Mouse (Mus musculus) embryo, embryonic 10.5 days (tissue): ENCODE results near the gene Lonrf3.

Experiments
- DNase-seq: peaks from one replicate; pipeline ENCODE4 v3.0.0-alpha.2; 2015; ENCODE audit warnings: low spot score

Gene Lonrf3

DNA sequence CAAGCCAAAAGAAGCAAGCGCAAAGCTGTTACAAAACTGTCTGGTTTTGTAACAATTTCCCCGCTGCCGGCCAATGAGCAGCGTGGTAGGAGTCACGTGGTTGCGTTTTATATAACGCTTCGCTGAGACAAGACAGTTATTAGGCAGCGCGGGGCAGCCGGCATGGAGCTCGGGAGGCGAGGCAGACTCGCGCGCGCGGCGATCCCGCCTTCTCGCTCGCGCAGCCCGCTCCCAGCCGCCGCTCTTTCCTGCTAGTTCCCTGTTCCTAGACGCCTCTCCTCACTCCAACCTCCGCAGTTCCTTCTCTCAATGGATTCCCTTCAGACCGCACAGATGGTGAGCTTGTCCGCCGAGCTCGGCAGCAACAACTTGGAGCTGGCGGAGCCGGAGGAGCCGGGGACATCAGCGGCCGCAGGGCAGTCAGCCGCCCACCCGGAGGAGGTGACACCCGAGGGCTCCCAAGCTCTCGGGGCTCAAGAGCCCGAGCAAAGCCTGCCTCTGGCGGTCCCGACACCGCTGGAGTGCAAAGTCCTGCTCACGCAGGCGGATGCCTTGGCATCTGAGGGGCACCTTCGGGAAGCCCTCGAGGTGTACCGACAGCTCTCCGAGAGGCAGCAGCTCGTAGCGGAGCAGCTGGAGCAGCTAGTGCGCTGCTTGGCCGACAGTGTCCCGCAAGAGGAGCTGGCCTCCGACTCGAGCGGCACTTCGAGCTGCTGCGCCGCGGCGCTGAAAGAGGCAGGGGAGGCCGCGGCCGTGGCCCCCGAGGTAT lies at the start of gene Lonrf3:
TSS of gene Lonrf3 (plus strand) at position 83 of the 769 bp plus-strand sequence.
- peak; percentile 77 for DNase-seq

DNA sequence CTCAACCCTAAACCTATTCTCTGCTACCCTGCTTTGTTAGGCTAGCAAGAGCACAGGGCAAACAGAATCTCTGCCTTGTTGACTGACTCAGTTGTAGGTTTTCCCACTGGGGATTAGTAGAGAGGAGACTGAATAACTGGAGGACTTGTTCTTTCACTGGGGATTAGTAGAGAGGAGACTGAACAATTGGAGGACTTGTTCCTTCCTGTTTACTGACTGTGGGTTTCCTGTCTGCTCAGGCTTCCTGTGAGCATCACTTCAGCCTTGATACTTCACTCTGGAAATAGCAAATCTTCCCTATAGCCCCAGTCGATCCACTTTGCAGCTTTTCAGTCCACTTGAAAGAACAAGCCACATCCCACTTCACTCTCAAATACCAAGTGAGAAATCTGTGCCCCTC lies 49.4 kb upstream of the Lonrf3 start:
- DNase-seq = no peak

DNA sequence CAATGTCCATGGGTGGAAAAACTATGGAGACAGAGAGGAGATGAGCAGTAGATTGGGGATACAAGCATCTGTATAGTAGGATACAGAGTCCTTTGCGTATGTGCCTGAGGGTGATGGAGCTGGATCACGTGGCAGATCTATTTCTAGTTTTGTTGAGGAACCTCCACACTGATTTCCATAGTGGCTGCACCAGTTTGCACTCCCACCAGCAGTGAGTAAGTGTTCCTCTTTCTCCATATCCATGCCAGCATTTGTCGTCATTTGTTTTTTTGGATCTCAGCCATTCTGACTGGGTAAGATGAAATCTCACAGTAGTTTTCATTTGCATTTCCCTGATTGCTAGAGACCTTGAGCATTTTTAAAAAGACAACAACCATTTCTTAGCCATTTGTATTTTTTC lies 16.7 kb upstream of the Lonrf3 start:
- no peak for DNase-seq

DNA sequence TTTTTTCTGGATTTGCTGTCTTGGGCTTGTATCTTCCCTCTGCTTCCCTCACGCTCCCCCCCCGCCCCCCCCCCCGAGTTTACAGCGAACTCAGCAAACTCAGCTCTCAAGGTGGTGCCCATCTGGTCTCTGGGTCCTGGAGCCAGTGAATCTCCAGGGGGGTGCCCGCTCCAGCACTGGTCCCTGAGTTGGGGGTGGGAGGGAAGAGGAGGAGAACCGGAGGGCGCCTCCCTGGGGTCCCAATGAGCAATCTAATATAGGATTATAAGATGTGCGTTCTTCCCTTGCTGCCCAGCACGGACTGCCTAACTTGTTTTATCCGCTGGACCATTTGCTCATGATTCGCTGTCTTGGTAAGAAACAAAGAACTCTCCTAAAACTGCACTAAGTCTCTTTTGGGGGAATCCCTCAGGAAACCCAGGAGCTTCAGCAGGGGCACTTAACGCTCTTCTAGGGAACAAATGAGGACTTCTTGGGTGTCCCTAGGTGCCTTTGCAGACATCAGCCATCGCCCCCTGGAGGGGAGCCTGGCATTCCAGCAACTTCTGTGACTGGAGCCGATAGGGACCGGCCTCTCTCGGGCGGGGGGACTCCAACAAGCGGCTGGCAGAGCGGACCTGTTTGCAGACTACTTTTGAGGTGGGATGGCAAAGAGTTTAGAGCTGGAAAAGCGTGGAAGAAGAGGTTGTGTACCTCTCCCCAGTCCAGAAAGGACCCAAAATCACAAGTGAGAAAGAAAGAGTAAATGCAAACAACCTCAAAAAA lies 480 bp upstream of the Lonrf3 start:
- DNase-seq = peak; percentile 31

DNA sequence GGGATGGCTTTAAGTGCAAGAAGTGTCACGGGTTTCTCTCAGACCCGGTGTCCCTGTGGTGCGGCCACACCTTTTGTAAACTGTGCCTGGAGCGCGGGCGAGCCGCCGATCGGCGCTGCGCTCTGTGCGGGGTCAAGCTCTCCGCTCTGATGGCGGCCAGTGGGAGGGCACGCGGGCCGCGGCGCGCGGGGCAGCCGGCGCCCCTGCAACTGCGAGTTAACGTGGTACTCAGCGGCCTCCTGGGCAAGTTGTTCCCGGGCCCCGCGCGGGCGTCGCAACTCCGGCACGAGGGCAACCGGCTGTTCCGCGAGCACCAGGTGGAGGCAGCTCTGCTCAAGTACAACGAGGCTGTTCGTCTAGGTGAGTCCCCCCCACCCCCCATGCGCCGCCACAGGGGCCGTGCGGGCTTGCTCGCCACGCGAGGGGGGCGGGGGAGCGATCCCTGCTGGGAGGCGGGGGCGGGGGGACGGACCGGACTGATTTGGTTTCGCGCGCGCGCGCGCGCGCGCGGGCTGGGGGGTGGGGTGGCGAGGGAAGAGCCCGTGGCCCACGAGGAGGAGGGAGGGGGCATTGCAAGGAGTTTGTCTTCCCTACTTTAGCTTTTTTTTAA lies 992 bp downstream of the Lonrf3 start:
- peak; percentile 4 for DNase-seq

DNA sequence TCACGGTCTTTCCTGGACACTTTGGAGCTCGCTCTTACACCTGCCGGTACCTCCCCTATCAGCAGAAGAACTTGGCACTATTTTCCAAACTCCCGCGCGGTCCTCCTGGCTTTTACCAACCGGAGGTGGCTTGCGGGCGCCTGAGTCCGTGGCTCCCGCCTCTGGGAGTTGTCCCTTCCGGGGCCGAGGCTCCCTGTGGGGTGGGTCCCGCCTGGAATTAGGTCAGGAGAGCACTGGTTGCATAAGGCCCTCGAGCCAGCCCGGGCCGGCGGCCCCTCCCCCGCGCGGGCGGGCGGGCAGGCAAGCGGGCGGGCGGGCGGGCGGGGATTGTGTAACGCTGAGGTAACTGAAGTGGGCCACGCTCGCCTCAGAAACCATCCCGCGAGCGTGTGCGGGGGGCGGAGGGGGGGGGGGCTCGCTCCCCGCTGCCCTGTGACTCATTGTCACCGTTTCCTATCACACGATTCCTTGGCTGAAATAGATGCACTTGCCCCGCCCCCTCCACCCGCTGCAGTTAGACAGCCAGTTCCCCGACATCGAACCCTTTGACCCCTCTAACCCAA lies 1.8 kb downstream of the Lonrf3 start:
- peak; percentile 8 for DNase-seq

DNA sequence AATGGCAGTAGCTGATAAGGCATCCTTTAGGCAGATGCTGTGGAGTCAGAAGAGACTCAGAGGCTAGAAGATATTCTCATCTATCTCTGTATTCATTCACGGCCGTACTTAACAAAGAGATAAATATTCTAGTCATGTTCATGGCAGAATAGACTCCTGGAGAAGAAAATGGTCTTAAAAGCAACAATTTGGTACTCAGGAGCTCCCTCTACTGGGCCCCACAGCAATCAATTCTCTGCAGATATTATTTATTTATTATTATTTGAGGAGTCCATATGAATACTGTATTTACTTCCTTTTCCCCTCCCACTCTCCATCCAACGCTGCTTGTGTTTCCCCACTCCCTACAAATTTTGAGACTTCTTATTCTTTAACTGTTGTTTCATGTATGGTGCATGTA lies 24.3 kb downstream of the Lonrf3 start:
- peak; percentile 30 for DNase-seq

DNA sequence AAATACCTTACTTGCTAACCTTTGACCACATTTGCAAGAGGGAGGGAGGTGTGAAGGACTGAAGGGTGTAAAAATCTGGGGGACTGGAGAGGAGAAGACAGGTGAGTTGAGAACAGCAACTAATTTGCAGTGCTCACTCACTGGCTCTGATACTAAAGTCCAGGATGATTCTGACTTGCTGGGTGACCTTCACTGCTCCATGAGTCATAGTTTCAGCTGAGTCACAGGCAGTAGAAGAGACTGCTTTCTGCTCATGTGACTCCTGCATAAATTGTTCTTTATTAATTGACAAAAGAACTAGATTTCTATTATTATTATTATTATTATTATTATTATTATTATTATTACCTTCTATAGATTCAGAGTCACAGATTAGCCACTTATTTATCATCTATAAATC lies 57.2 kb downstream of the Lonrf3 start:
- DNase-seq = no peak

DNA sequence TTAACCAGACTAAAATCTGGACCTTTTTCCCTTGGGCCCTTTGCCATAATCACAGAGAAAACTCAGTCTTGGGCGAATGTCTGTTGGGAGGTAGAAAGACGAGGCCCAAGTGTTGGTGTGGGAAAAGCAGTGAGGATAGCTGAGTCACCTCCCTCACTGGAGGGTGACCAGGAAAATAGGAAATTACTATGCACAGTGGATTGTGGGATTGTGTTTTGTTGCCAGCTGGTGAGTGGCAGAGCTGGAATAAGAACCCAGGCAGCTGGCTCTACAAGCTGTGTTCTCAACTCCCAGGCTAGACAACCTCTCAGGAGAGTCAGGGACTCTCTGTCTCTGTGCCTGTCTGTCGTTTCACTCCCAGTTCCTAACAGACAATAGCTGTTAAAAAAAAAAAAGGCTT lies 61.8 kb downstream of the Lonrf3 start:
- DNase-seq = no peak

DNA sequence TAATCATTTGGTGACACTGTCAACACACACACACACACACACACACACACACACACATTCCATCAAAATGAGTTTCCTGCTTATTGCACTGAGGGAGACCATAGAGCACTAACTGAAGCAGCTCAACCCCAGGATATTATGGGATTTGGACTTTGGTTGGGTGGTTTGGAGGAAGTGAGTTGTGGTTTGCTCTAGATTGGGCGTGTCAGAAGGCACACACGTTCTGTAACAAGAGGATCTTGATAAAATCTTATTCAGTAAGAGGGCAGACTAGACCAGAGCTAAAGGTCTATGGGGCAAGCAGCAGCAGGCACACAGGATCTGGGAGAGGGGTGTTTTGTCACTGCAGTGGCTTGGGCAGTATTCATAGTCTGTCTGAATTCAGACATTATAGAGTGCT lies 62.4 kb downstream of the Lonrf3 start:
- DNase-seq = no peak

DNA sequence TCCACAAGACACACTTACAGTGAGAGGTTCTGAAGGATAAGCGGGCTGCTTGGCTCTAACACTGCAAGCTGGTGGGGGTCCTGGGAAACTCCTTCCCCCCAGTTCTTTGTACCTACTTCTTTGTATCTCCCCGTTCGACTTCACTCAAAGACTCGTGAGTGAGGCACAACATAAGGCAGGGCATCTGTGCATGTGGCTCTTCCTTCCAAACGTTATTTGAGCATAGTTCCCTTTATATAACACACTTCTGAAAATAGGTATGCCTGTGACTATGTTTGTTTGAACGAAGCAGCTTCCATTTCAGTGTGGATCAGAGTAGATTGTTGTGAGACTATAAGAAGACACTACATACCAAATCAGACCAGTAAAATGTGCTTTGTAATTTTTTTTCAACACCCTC lies 64.5 kb downstream of the Lonrf3 start:
- DNase-seq = no peak

DNA sequence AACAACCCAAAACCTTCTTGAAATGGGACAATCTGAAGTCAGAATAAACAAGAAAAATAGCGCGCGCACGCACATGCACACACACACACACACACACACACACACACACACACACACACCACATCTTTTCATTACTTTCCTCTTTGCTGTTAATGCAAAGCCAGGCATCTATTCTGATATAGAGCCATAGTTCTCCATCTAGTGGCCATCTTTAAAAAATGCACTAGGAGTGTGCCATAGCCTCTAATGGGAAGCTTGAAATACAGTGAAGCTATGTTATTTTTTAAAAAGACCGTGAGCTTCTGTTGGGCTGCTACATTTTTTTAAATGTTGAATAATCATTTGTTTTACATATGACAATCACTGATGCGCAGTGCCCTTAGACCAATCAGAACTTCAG lies 65.1 kb downstream of the Lonrf3 start:
- DNase-seq = peak; percentile 53

DNA sequence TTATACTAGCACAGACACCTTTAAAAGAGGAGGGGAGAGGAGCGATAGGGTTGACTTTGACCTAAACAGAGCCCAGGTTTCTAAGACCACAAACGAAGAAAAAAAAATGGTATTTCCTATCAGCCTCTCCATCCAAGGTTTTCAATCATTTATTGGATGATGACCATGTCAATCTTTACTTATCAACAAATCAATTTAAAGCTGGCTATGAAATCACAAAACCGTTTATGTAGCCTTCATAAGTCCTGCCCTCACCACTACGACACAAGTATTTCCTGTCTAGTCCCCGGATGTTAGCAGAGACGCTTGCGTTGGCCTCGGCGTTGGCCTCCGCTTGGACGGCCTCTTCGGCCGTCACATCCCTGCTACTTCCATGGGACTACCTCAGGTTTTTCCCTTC lies 72.8 kb downstream of the Lonrf3 start, which contains the start of gene Gm6268:
TSS of gene Gm6268 (plus strand) at position 301 of the 400 bp plus-strand sequence.
- no peak for DNase-seq

DNA sequence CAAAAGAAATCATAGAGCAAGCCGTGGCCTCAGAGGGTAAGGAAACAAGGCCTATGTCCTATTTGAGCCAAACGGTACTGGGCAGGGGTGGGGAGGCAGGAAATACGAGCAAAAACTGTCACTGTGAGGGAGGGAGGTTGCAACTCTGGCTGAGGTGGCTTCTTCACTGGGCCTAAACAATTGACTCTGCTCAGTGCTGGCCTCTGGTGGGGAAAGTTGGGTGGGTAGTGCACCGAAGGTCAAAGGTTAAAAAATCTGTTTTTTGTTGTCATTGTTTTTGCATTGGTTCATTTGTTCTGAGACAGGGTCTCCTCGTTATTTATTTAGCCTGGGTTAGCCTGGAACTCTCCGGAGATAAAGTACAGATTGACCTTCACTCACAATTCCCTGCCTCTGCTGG lies 74.2 kb downstream of the Lonrf3 start:
- DNase-seq = peak; percentile 2
